Comparison of ENCODE assay signal across 23 mouse cellular contexts in the genomic region with DNA sequence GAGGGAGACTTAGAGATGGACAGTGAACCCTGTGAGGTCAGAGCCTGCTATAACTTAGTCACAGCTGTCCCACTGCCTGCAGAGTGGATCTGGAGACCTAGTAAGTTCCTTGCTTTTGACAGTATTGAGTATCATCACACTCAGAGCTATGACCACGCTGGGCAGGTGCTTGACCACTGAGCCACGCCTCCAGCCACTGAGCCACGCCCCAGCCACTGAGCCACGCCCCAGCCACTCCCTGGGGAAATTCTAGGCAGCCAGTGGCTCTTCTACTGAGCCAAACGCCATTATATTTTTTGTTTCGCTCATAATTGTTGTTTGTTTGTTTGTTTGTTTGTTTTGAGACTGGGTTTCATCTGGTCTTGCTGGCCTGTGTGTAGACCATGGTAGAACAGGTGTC. TPM values are rescaled to one million over a fixed set of nuclear protein-coding genes. Genes with fewer than 3 reads are reported as not detected.
A peak's percentile ranks its signal among the peaks of the same experiment; 100 is the strongest.
DNase-seq lines count a peak whose midpoint lies in the region; ATAC-seq lines count a peak whose summit lies in the region.
"Had no signal": no experiment of that assay in that cellular context is flagged by ENCODE, and none has a peak within 500 bp of the region (broad histone marks: within the 10 kb centered on the region; RNA-seq: fewer than 3 reads in every experiment).

No protein-coding gene starts in this region.

- H3K36me3 ChIP-seq in megakaryocyte, embryonic 14.5 days (replicated peaks; ENCODE audit: low read length), result peaks cover 59% of the 10 kb centered on the region
- H3K36me3 ChIP-seq in midbrain, embryonic 13.5 days, result no peaks in the 10 kb centered on the region
- H3K36me3 ChIP-seq: embryonic facial prominence, embryonic 13.5 days; limb, embryonic 10.5 days; midbrain, embryonic 15.5 days; neural tube, embryonic 15.5 days had no signal

- peak overlapping the region; percentile 8 for H3K4me3 ChIP-seq in megakaryocyte, embryonic 14.5 days (replicated peaks)
- H3K4me3 ChIP-seq in midbrain, embryonic 13.5 days (replicated peaks), result no peak overlapping the region
- H3K4me3 ChIP-seq: embryonic facial prominence, embryonic 13.5 days; limb, embryonic 10.5 days; midbrain, embryonic 15.5 days; neural tube, embryonic 15.5 days had no signal

- 42% methylated on average over 6 of the region's 6 CpGs for WGBS in midbrain, embryonic 13.5 days

- ATAC-seq in midbrain, embryonic 13.5 days, result no peak
- no peak for ATAC-seq in inflammation-experienced regulatory T-cells, adult 6 months
- ATAC-seq: forebrain, postnatal 0 days; midbrain, embryonic 15.5 days had no signal

- no peak overlapping the region for H3K9ac ChIP-seq in midbrain, embryonic 13.5 days (replicated peaks)
- H3K9ac ChIP-seq: embryonic facial prominence, embryonic 13.5 days; forebrain, postnatal 0 days; liver, embryonic 14.5 days; midbrain, embryonic 15.5 days; neural tube, embryonic 15.5 days had no signal

- no peak overlapping the region for H3K4me2 ChIP-seq in midbrain, embryonic 13.5 days (replicated peaks)
- H3K4me2 ChIP-seq: embryonic facial prominence, embryonic 13.5 days; heart, embryonic 11.5 days; midbrain, embryonic 15.5 days; neural tube, embryonic 15.5 days had no signal

- no peaks in the 10 kb centered on the region for H3K27me3 ChIP-seq in megakaryocyte, embryonic 14.5 days (replicated peaks)
- H3K27me3 ChIP-seq in midbrain, embryonic 13.5 days, result peaks cover 87% of the 10 kb centered on the region

- H3K27ac ChIP-seq in midbrain, embryonic 13.5 days, result no peak overlapping the region
- H3K27ac ChIP-seq: embryonic facial prominence, embryonic 13.5 days; limb, embryonic 10.5 days; liver, embryonic 14.5 days; macrophage; midbrain, embryonic 15.5 days; neural tube, embryonic 15.5 days had no signal

- peaks cover 93% of the 10 kb centered on the region for H3K4me1 ChIP-seq in megakaryocyte, embryonic 14.5 days
- peaks cover 9% of the 10 kb centered on the region for H3K4me1 ChIP-seq in midbrain, embryonic 13.5 days (replicated peaks)
- H3K4me1 ChIP-seq: neural tube, embryonic 15.5 days had no signal

- DNase-seq in heart, adult 11 months, result peak; percentile 83
- DNase-seq in heart, adult 8-10 months (ENCODE audit: low spot score), result no peak
- DNase-seq in testis, postnatal 10 days (ENCODE audit: low spot score), result peak; percentile 59
- no peak for DNase-seq in testis, postnatal 14 days (ENCODE audit: low spot score)
- no peak for DNase-seq in ovary, adult 18-20 months (ENCODE audit: low spot score)
- DNase-seq: adrenal gland, adult 8-10 months; cerebellum, adult 9-11 months; forebrain, postnatal 0 days; gastrocnemius, postnatal 36 days; heart, postnatal 10 days; layer of hippocampus, adult 9-11 months; right cerebral cortex, postnatal 25 days; thymus, postnatal 4 days had no signal

- H3K9me3 ChIP-seq in megakaryocyte, embryonic 14.5 days, result no peaks in the 10 kb centered on the region
- no peaks in the 10 kb centered on the region for H3K9me3 ChIP-seq in midbrain, embryonic 13.5 days
- H3K9me3 ChIP-seq: embryonic facial prominence, embryonic 13.5 days; limb, embryonic 10.5 days; midbrain, embryonic 15.5 days; neural tube, embryonic 15.5 days had no signal

RNA-seq across cellular contexts. Expression of gene Exoc3l2, which starts 4.5 kb away (rescaled TPM):
- total RNA-seq in heart, adult 8-10 months (2022), result 1 to 10 TPM in 3 of 4 experiments, under 1 TPM in 1; 0.94 to 1.5 (median 1.1) TPM
- 40.8 and 53.6 TPM in 2 replicates for polyA plus RNA-seq in megakaryocyte, embryonic 14.5 days (2012; ENCODE audit: insufficient read depth, low replicate concordance)
- 0.24 and 0.32 TPM in 2 replicates for polyA plus RNA-seq in midbrain, embryonic 13.5 days (2015; fragmentation: Nextera tagmentation; extraction: Ambion mirVana)
- not detected for polyA plus RNA-seq in inflammation-experienced regulatory T-cells, adult 6 months (2017; shearing (Covaris generic))
- polyA plus RNA-seq: macrophage had no signal

RNA-seq across cellular contexts. Expression of gene Mark4, which starts 9.0 kb away (rescaled TPM):
- total RNA-seq in heart, adult 8-10 months (2022), result 10 to 100 TPM; 22.8 to 26.4 (median 24.3) TPM
- polyA plus RNA-seq in megakaryocyte, embryonic 14.5 days (2012; ENCODE audit: insufficient read depth, low replicate concordance), result 102 and 169 TPM in 2 replicates
- 13.9 and 16.3 TPM in 2 replicates for polyA plus RNA-seq in midbrain, embryonic 13.5 days (2015; fragmentation: Nextera tagmentation; extraction: Ambion mirVana)
- 1 to 10 TPM in 1 of 3 experiments, under 1 TPM in 2; 0.87 to 1.3 (median 0.89) TPM for polyA plus RNA-seq in inflammation-experienced regulatory T-cells, adult 6 months (2017; shearing (Covaris generic))

RNA-seq across cellular contexts. Expression of gene Bloc1s3, which starts 40.5 kb away (rescaled TPM):
- 1 to 10 TPM; 2.2 to 3.1 (median 3.0) TPM for total RNA-seq in heart, adult 8-10 months (2022)
- 5.5 and 6.5 TPM in 2 replicates for polyA plus RNA-seq in megakaryocyte, embryonic 14.5 days (2012; ENCODE audit: insufficient read depth, low replicate concordance)
- polyA plus RNA-seq in midbrain, embryonic 13.5 days (2015; fragmentation: Nextera tagmentation; extraction: Ambion mirVana), result 2.9 and 4.5 TPM in 2 replicates
- under 1 TPM; 0.63 to 0.99 (median 0.65) TPM for polyA plus RNA-seq in inflammation-experienced regulatory T-cells, adult 6 months (2017; shearing (Covaris generic))

RNA-seq across cellular contexts. Expression of gene Trappc6a, which starts 40.6 kb away (rescaled TPM):
- total RNA-seq in heart, adult 8-10 months (2022), result 10 to 100 TPM; 36.3 to 44.7 (median 37.2) TPM
- 608 and 613 TPM in 2 replicates for polyA plus RNA-seq in megakaryocyte, embryonic 14.5 days (2012; ENCODE audit: insufficient read depth, low replicate concordance)
- polyA plus RNA-seq in midbrain, embryonic 13.5 days (2015; fragmentation: Nextera tagmentation; extraction: Ambion mirVana), result 36.6 and 43.3 TPM in 2 replicates
- 10 to 100 TPM; 24.6 to 47.8 (median 43.3) TPM for polyA plus RNA-seq in inflammation-experienced regulatory T-cells, adult 6 months (2017; shearing (Covaris generic))

RNA-seq across cellular contexts. Expression of gene Nkpd1, which starts 50.0 kb away (rescaled TPM):
- total RNA-seq in heart, adult 8-10 months (2022), result not detected
- 1.3 and 2.9 TPM in 2 replicates for polyA plus RNA-seq in megakaryocyte, embryonic 14.5 days (2012; ENCODE audit: insufficient read depth, low replicate concordance)
- 0.08 and 0.11 TPM in 2 replicates for polyA plus RNA-seq in midbrain, embryonic 13.5 days (2015; fragmentation: Nextera tagmentation; extraction: Ambion mirVana)
- not detected for polyA plus RNA-seq in inflammation-experienced regulatory T-cells, adult 6 months (2017; shearing (Covaris generic))
- total RNA-seq: gastrocnemius, postnatal 36 days; heart, postnatal 10 days had no signal
- polyA plus RNA-seq: heart, embryonic 11.5 days; macrophage had no signal

Comparison
In these comparisons a context has a peak if more than half of its experiments do, and no peak if none do; other contexts are left out.
1. DNase-seq: peak in heart, adult 11 months (single experiment) and testis, postnatal 10 days (single experiment); none in heart, adult 8-10 months (single experiment), testis, postnatal 14 days (single experiment) and ovary, adult 18-20 months (single experiment).
2. RNA of gene Exoc3l2, which starts 4.5 kb away (polyA plus RNA-seq): 40.8 to 53.6 TPM in megakaryocyte, embryonic 14.5 days; 0.24 to 0.32 TPM in midbrain, embryonic 13.5 days and not detected in inflammation-experienced regulatory T-cells, adult 6 months; every median in the first group is over 10 times any median in the second.